Mouse (Mus musculus) gastrocnemius, postnatal 10 days (tissue): ENCODE measurements around the gene Gm21852. TPM values are rescaled to one million over a fixed set of nuclear protein-coding genes. Genes with fewer than 3 reads are reported as not detected.
"Not testable (repeated sequence)": the region's sequence is repeated elsewhere in the genome, so short reads cannot be mapped to it uniquely, and the experiment has no call there.

Experiments used
- DNase-seq: peaks from one replicate; pipeline ENCODE4 v3.0.0; 2021; ENCODE audit warnings: mixed read lengths
- long read RNA-seq, 2 experiments: library from polyadenylated mRNA; stranded (forward); transcript quantifications; one replicate each; pipeline ENCODE4 v2.0.0; 2021
- microRNA-seq, 2 experiments: library from miRNA; unstranded; fragments of <30 nt; microRNA quantifications; one replicate each; pipeline ENCODE4 v1.2.0; 2021
- total RNA-seq, 2 experiments: library from RNA; stranded (reverse); gene quantifications; 2 replicates each; pipeline ENCODE4 v1.2.3; 2021

Gm21852 gene
- not detected for total RNA-seq
- long read RNA-seq, experiment 1: 0 reads
- long read RNA-seq, experiment 2: 0 reads

DNA sequence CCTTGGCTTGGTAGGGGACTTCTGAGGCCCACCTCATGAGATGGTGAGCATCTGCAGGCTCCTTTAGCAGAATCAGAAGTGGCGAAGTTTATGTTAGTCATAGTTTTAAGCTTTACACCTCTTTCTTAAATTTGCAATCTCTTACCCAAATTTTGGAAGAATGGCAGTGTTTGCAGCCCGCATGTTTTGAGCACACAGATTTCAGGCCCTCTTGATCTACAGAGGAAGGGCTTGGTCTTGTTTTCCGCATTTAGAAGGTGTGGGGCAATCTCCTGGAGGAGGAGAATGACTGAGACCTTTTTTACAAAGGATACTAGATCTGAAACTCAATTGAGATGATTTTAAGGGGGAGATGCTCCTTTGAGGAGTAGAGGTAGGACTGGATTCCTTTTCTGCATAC, at the start of gene Gm21852:
Gm21852 (minus strand) TSS at position 101 of the 400 bp plus-strand sequence.
- DNase-seq: not testable (repeated sequence)

Small RNA genes within 50 kb of the gene (microRNA-seq; reads per million reads assigned to microRNA genes)
- 0 reads per million in 2 experiments for gene Gm27466
- gene Gm28018: 0 reads per million in 2 experiments

Other genes with a start within 250 kb of the Gm21852 start
- not detected for gene Gm21797, start 123.8 kb upstream of the Gm21852 start, total RNA-seq
- not detected for gene Gm20795, start 152.9 kb upstream of the Gm21852 start, total RNA-seq